Mouse (Mus musculus) ovary, postnatal 14 days (tissue): Measurements from ENCODE around the gene Klf9.
"Not testable (repeated sequence)": the region's sequence is repeated elsewhere in the genome, so short reads cannot be mapped to it uniquely, and the experiment has no call there.

Experiments used
- DNase-seq: peaks from one replicate; pipeline ENCODE4 v3.0.0; 2022; ENCODE audit warnings: low spot score

The Klf9 gene

GRCm38 (mm10) chr19:23141391-23142281 is 610 bp downstream of the Klf9 start:
- DNase-seq = peak; percentile 61

GRCm38 (mm10) chr19:23142427-23143073 is 1.5 kb downstream of the Klf9 start:
- no peak for DNase-seq

- no peak for DNase-seq
These were observed 2.0 kb downstream of the Klf9 start for GRCm38 (mm10) chr19:23143074-23143445.

GRCm38 (mm10) chr19:23143541-23143940 is 2.5 kb downstream of the Klf9 start:
- DNase-seq = no peak

GRCm38 (mm10) chr19:23144031-23144430 is 3.0 kb downstream of the Klf9 start:
- DNase-seq = no peak

- no peak for DNase-seq
These were observed 4.1 kb downstream of the Klf9 start for GRCm38 (mm10) chr19:23145146-23145545.

- DNase-seq = not testable (repeated sequence)
These were observed 4.5 kb downstream of the Klf9 start for GRCm38 (mm10) chr19:23145575-23145974.

GRCm38 (mm10) chr19:23146409-23146861 is 5.4 kb downstream of the Klf9 start:
- DNase-seq = no peak

GRCm38 (mm10) chr19:23147026-23147966 is 6.3 kb downstream of the Klf9 start:
- no peak for DNase-seq

- no peak for DNase-seq
These were observed 8.7 kb downstream of the Klf9 start for GRCm38 (mm10) chr19:23149465-23150410.

- no peak for DNase-seq
These were observed 9.7 kb downstream of the Klf9 start for GRCm38 (mm10) chr19:23150556-23151265.

- no peak for DNase-seq
These were observed 10.6 kb downstream of the Klf9 start for GRCm38 (mm10) chr19:23151651-23152070.

GRCm38 (mm10) chr19:23152201-23152640 is 11.2 kb downstream of the Klf9 start:
- DNase-seq = no peak

- DNase-seq = no peak
These were observed 12.0 kb downstream of the Klf9 start for GRCm38 (mm10) chr19:23152771-23153605.

- no peak for DNase-seq
These were observed 12.6 kb downstream of the Klf9 start for GRCm38 (mm10) chr19:23153606-23154127.

- no peak for DNase-seq
These were observed 18.9 kb downstream of the Klf9 start for GRCm38 (mm10) chr19:23159780-23160395.

- no peak for DNase-seq
These were observed 21.4 kb downstream of the Klf9 start for GRCm38 (mm10) chr19:23162387-23162809.

- no peak for DNase-seq
These were observed 21.9 kb downstream of the Klf9 start for GRCm38 (mm10) chr19:23162877-23163276.

GRCm38 (mm10) chr19:23163361-23163760 is 22.3 kb downstream of the Klf9 start:
- DNase-seq = no peak
